Mouse (Mus musculus) kidney, embryonic 15.5 days (tissue): Measurements from ENCODE around the gene Tbc1d32. TPM values are rescaled to one million over a fixed set of nuclear protein-coding genes. Genes with fewer than 3 reads are reported as not detected.

Experiments
- ATAC-seq: fragments of 200-750 bp; cut with Nextera tagmentation; replicated peaks from 2 replicates; pipeline ENCODE4 v1.8.0; 2017; ENCODE audit warnings: moderate TSS enrichment; ENCODE audit not compliant: low FRiP score
- H3K27ac ChIP-seq: fragments of 300-500 bp; sonication (generic); 2 replicates; pipeline ENCODE4 v1.5.1; 2015; ENCODE audit warnings: mild to moderate bottlenecking, inconsistent platforms
- H3K27me3 ChIP-seq: fragments of 300-500 bp; sonication (generic); 2 replicates; pipeline ENCODE4 v1.6.1; 2015; ENCODE audit warnings: inconsistent platforms
- H3K36me3 ChIP-seq: fragments of 300-500 bp; sonication (generic); 2 replicates; pipeline ENCODE4 v1.6.1; 2015; ENCODE audit warnings: inconsistent platforms
- H3K4me1 ChIP-seq: fragments of 300-500 bp; sonication (generic); 2 replicates; pipeline ENCODE4 v1.6.1; 2015; ENCODE audit warnings: inconsistent platforms
- H3K4me2 ChIP-seq: fragments of 300-500 bp; sonication (generic); 2 replicates; pipeline ENCODE4 v1.6.1; 2015; ENCODE audit warnings: moderate library complexity, mild to moderate bottlenecking, inconsistent platforms
- H3K4me3 ChIP-seq: fragments of 300-500 bp; sonication (generic); replicated peaks from 2 replicates; pipeline ENCODE4 v1.5.1; 2015; ENCODE audit warnings: mild to moderate bottlenecking, inconsistent platforms
- H3K9ac ChIP-seq: fragments of 300-500 bp; sonication (generic); 2 replicates; pipeline ENCODE4 v1.6.1; 2015; ENCODE audit warnings: mild to moderate bottlenecking, inconsistent platforms
- H3K9me3 ChIP-seq: fragments of 300-500 bp; sonication (generic); replicated peaks from 2 replicates; pipeline ENCODE4 v1.6.1; 2016; ENCODE audit warnings: inconsistent platforms
- WGBS: fragments of 180-500 bp; shearing (Covaris S2); methylation state at CpG from one replicate; pipeline ENCODE4 v1.1.7; 2015; ENCODE audit warnings: mixed read lengths; 5-methylcytosine and 5-hydroxymethylcytosine counted together
- polyA plus RNA-seq: library from polyadenylated mRNA; unstranded; fragments of >200 nt; fragmentation: Nextera tagmentation; extraction: Ambion mirVana; gene quantifications from 2 replicates; pipeline ENCODE4 v1.2.1, GENCODE M21; 2015

Gene Tbc1d32
- polyA plus RNA-seq, 1 experiment from 2014 or later, result 4.1 TPM

DNA sequence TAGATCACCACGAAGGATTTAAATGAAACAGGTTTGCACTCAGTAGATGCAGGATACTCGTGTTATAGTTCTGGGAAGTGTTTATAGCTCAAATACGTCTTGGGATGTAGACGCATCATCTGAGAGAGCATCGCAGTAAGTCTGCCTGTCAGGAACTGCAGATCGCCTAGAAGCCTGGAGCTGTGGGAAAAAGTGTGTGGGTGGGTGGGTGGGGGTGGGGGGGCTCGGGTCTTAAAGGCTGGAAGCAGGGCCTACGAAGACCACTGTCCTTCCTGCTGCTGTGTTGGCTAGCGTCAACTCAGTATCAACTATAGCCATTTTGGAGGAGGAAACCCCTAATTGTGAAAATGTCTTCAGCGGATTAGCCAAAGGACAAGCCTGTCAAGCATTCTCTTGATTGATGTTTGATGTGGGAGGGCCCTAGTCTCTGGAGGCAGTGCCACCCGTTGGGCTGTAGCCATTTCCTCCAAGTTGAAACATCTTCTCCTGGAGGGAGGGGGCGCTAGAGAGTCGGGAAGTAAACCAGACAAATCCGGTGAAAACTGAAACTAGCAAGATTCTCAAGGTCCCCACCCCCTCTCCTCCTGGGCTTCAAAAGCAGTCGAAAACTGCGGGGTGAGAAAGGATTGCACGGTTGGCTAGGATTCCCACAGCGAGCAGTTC, 122.0 kb downstream of the Tbc1d32 start, which contains the start of gene Msl3l2:
Msl3l2 (plus strand) TSS at position 585 of the 663 bp plus-strand sequence.
- no peaks in the 10 kb centered on the region for H3K27me3 ChIP-seq
- H3K9me3 ChIP-seq, result no peaks in the 10 kb centered on the region
- WGBS, result 25% methylated on average over 18 of the region's 18 CpGs
- H3K4me2 ChIP-seq, result peak within 1 kb of the TSS; percentile 55
- peak within 1 kb of the TSS; percentile 39 for H3K4me3 ChIP-seq
- H3K36me3 ChIP-seq, result no peaks in the 10 kb centered on the region
- ATAC-seq, result peak; percentile 91
- peak within 1 kb of the TSS; percentile 43 for H3K9ac ChIP-seq
- 0 out of 2 replicates have a peak, but pooled peaks cover 5% of the 10 kb centered on the region for H3K4me1 ChIP-seq
- peak within 1 kb of the TSS; percentile 37; the same call in 1 of the 2 replicates for H3K27ac ChIP-seq

DNA sequence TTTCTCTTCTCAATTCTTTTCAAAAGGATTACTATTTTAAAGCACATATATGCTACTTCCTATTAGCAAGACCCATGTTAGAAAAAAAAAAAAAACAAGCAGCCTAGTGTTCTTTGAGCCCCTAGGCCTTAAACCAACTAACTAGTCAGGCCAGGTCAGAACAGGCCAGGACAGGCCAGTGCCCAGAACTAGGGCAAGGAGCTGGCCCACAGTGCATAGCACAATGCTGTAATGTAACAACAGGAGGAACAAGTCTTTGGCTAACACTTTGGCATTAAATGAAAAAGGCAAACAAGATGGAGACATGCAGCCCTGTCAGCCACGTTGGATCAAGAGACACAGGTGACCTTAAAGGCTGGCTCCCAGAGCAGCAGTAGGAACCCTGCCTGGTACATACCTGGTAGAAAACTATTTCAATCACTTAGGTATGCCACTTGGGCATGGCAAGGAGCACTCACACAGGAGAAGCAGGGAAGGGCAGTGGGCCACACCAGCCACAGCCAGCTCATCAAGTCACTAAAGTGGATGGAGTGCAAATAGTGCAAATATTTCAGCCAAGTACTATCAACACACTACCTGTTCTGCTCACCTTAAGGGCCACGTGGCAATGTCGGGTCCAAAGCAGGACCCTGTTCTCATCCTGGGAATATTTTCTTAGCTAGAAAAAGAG, 128.7 kb downstream of the Tbc1d32 start:
- Histone ChIP-seq H3K27me3 (no peaks in the 10 kb centered on the region), H3K4me1 (no peaks in the 10 kb centered on the region), H3K36me3 (no peaks in the 10 kb centered on the region), H3K4me2 (no peak overlapping the region), H3K9me3 (no peaks in the 10 kb centered on the region), H3K9ac (no peak overlapping the region), H3K4me3 (no peak overlapping the region), H3K27ac (no peak overlapping the region)
- WGBS, result 87% methylated on average over 3 of the region's 3 CpGs
- no peak for ATAC-seq

DNA sequence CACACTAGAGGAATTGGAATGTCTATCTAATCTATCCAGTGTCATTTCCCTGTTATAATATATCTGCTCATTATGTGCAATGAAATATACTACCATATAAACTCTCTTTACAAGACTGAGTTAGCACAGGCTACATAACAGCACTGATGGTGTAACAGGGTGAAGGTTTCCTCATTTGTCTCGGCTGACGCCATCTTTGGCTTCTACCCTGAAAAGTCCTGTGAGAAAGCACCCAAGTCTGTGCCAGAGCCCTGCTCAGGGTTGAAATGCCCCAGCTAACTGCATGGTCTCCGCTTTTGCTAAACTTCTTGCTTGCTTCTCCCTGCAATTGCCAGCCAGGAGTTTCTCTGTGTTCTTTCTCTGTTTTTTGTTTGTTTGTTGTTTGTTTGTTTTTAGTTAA, 129.4 kb downstream of the Tbc1d32 start:
- 90% methylated on average over 3 of the region's 3 CpGs for WGBS
- Histone ChIP-seq H3K4me2 (no peak overlapping the region), H3K4me3 (no peak overlapping the region), H3K9ac (no peak overlapping the region), H3K27me3 (no peaks in the 10 kb centered on the region), H3K9me3 (no peaks in the 10 kb centered on the region), H3K27ac (no peak overlapping the region), H3K4me1 (no peaks in the 10 kb centered on the region), H3K36me3 (no peaks in the 10 kb centered on the region)
- ATAC-seq, result no peak

DNA sequence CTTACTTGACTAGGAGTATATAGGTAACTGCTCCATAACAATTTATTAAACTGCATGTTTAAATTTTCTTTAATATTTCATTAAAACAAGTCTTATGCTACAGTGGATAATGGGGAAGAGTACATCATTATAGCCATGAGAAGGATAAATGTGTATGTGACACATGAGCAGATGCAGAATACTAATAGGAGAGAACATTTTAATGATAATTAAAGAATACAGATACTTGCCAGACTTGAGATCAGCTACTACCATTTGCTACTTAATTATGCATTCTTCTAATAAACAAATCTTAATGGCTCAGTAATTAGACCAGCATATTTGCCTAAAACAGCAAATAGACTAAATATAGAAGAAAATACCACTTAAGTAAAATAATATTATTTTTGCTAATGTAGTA, 131.7 kb downstream of the Tbc1d32 start:
- H3K9ac ChIP-seq, result no peak overlapping the region
- H3K4me3 ChIP-seq, result no peak overlapping the region
- H3K36me3 ChIP-seq, result no peaks in the 10 kb centered on the region
- no peak overlapping the region for H3K27ac ChIP-seq
- H3K27me3 ChIP-seq, result no peaks in the 10 kb centered on the region
- no peaks in the 10 kb centered on the region for H3K9me3 ChIP-seq
- ATAC-seq, result no peak
- H3K4me1 ChIP-seq, result no peaks in the 10 kb centered on the region
- no peak overlapping the region for H3K4me2 ChIP-seq

DNA sequence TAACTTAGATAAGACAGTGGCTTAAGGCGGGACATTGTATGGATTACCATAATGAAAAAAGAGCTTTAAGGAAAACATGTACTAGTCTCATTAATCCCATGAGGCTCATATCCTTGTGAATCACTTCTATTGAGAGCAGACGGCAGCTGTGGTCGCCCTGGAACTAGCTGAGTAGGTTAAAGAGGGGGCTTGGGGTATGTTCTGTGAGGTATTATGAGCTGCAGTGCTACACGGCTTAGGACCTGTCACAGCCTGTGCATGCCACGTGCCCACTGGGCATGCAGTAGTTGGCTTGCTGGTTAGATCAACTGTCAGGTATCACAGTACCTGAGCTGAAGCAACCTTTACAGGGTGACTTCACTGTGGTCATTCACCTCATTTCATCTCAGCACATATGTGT, 133.9 kb downstream of the Tbc1d32 start:
- WGBS, result 83% methylated on average over 5 of the region's 5 CpGs
- no peaks in the 10 kb centered on the region for H3K4me1 ChIP-seq
- H3K27ac ChIP-seq, result no peak overlapping the region
- no peaks in the 10 kb centered on the region for H3K9me3 ChIP-seq
- no peak overlapping the region for H3K4me2 ChIP-seq
- no peak overlapping the region for H3K9ac ChIP-seq
- no peaks in the 10 kb centered on the region for H3K27me3 ChIP-seq
- no peaks in the 10 kb centered on the region for H3K36me3 ChIP-seq
- no peak overlapping the region for H3K4me3 ChIP-seq
- ATAC-seq, result no peak

DNA sequence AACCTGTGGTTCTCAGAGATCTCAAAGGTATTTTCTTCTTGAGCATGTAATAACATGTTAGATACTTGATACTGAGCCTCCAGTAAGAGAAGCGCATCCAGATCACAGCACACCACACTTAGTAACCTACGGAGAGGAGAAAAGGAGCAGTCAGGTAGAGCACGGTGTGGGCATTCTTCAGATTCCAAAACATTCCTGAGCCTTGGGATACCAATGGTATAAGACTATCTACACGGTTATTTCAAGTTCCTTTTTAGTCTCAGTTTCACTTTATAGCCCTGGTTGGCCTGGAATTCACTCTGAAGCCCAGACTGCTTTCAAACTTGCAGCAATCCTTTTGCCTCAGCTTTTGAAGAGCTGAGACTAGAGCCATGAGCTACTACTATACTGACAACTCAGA, 138.8 kb downstream of the Tbc1d32 start:
- no peak overlapping the region for H3K27ac ChIP-seq
- 87% methylated on average over 4 of the region's 4 CpGs for WGBS
- H3K4me3 ChIP-seq, result no peak overlapping the region
- no peaks in the 10 kb centered on the region for H3K36me3 ChIP-seq
- no peaks in the 10 kb centered on the region for H3K27me3 ChIP-seq
- no peak for ATAC-seq
- H3K4me1 ChIP-seq, result no peaks in the 10 kb centered on the region
- no peak overlapping the region for H3K4me2 ChIP-seq
- H3K9me3 ChIP-seq, result no peaks in the 10 kb centered on the region
- H3K9ac ChIP-seq, result no peak overlapping the region

DNA sequence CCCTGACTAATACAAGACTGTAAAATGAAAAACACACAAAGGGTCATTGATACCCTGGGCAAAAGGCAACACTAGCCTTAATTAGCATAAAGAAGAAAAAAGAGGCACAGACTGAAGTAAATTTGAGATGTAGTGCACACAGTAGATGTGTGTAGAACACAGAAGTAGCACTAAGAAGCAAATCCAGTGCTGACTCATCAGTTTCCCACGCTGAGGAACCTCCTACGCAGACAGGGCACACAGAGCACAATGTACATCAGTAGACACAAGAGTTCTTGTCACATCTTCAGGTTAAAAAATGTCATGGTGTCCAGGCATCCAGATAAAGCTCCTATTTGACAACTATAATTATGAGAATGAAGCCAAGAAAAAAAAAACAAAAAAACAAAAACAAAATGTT, 165.7 kb downstream of the Tbc1d32 start:
- Histone ChIP-seq H3K4me1 (no peaks in the 10 kb centered on the region), H3K27me3 (no peaks in the 10 kb centered on the region), H3K9me3 (no peaks in the 10 kb centered on the region), H3K27ac (no peak overlapping the region), H3K9ac (no peak overlapping the region), H3K36me3 (no peaks in the 10 kb centered on the region), H3K4me2 (no peak overlapping the region), H3K4me3 (no peak overlapping the region)
- no peak for ATAC-seq
- WGBS, result 89% methylated on average over 2 of the region's 2 CpGs

DNA sequence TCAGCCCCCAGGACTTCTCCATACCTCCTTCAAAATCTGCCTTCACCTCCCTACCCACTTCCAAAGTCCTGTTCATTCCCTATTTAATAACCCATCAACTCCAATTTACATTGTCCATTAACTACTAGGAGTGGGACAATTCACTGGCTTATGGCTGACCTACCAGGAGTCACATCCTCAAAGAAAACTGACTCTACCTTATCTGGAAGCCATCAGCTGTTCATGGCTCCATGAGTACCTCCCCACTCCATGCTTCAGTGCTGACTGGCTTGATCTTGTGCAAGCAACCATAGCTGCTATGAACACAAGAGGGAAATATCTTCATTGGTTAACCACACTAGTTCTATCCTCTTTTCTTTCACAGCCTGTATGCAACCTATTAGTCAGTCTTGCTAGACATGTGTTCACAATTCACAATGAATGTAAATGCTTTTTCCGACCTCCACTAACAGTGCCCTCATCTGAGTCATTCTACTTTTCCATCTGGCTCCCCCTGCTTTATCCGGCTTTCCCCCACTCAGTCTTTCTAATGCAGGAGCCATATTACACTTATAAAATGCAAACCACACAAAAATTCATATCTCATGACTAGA, 167.2 kb downstream of the Tbc1d32 start:
- H3K9ac ChIP-seq, result no peak overlapping the region
- H3K27me3 ChIP-seq, result no peaks in the 10 kb centered on the region
- no peaks in the 10 kb centered on the region for H3K4me1 ChIP-seq
- no peak overlapping the region for H3K27ac ChIP-seq
- H3K4me2 ChIP-seq, result no peak overlapping the region
- no peaks in the 10 kb centered on the region for H3K36me3 ChIP-seq
- ATAC-seq, result peak; percentile 91
- no peak overlapping the region for H3K4me3 ChIP-seq
- 87% methylated on average over 2 of the region's 2 CpGs for WGBS
- H3K9me3 ChIP-seq, result no peaks in the 10 kb centered on the region

DNA sequence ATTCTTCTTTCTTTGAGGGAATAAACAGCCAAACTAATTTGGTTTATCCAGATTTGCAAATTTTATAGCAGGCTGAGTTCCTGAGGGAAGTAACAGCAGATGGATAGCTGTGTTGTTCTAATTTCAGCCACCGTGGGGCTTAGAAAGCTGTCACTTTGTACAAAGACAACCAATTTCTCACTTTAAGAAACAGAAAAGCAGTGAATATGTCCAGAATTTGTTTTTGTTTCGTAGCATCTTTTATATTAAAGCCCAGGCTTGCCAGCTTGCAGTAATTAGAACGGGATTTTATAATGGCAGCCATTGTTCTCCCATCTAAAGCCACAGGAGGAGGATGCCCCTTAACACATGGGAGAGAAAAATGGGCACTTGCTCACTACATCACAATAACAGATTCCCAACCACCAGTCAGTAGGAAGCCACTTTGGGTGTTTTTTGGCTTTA, 169.5 kb downstream of the Tbc1d32 start:
- WGBS, result 69% methylated on average over 3 of the region's 3 CpGs
- H3K27me3 ChIP-seq, result no peaks in the 10 kb centered on the region
- no peaks in the 10 kb centered on the region for H3K9me3 ChIP-seq
- H3K27ac ChIP-seq, result no peak overlapping the region
- no peaks in the 10 kb centered on the region for H3K36me3 ChIP-seq
- no peak overlapping the region for H3K4me2 ChIP-seq
- no peak for ATAC-seq
- no peak overlapping the region for H3K9ac ChIP-seq
- no peak overlapping the region for H3K4me3 ChIP-seq
- H3K4me1 ChIP-seq, result no peaks in the 10 kb centered on the region

DNA sequence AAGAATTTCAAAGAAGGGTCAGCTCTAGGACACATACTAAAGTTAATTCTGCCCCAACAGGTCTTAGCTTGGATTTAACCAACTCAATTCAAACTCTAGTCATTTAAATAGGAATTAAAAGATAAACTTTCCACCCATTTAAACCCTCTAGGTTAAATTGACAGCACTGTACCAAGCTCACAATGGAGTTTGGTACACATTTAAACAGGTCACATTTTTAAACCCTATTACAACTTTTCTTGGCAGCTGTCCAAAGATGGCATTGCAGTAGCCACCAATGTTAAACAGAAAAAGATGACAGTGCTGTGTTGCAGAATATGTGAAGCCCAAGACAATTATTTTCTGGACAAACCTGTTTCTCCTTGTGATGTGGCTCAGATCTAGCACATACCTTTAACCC, 203.1 kb downstream of the Tbc1d32 start:
- Histone ChIP-seq H3K4me3 (no peak overlapping the region), H3K9ac (no peak overlapping the region), H3K27ac (no peak overlapping the region), H3K4me1 (no peaks in the 10 kb centered on the region), H3K36me3 (no peaks in the 10 kb centered on the region), H3K27me3 (no peaks in the 10 kb centered on the region), H3K4me2 (no peak overlapping the region), H3K9me3 (no peaks in the 10 kb centered on the region)
- no peak for ATAC-seq

DNA sequence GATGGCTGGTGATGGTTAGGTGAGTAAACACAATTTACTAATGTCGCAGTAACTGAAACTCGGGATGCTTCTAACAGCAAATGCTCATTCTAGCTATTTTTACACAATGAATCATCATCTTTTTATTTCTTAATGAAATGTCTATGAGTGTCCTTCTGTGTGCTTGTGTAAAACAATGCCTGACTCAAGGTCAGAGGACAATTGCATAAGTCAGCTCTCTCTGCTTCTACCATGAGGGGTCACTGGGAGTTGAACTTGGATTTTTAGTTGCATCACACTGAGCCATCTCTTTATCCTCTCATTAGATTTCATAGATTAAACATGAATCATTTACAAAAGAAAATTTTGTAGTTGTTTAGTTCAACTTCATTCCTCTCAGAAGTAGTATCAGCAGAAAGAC, 203.9 kb downstream of the Tbc1d32 start:
- Histone ChIP-seq H3K36me3 (no peaks in the 10 kb centered on the region), H3K27ac (no peak overlapping the region), H3K9ac (no peak overlapping the region), H3K9me3 (no peaks in the 10 kb centered on the region), H3K4me3 (no peak overlapping the region), H3K27me3 (no peaks in the 10 kb centered on the region), H3K4me1 (no peaks in the 10 kb centered on the region), H3K4me2 (no peak overlapping the region)
- 95% methylated on average over 2 of the region's 2 CpGs for WGBS
- no peak for ATAC-seq

DNA sequence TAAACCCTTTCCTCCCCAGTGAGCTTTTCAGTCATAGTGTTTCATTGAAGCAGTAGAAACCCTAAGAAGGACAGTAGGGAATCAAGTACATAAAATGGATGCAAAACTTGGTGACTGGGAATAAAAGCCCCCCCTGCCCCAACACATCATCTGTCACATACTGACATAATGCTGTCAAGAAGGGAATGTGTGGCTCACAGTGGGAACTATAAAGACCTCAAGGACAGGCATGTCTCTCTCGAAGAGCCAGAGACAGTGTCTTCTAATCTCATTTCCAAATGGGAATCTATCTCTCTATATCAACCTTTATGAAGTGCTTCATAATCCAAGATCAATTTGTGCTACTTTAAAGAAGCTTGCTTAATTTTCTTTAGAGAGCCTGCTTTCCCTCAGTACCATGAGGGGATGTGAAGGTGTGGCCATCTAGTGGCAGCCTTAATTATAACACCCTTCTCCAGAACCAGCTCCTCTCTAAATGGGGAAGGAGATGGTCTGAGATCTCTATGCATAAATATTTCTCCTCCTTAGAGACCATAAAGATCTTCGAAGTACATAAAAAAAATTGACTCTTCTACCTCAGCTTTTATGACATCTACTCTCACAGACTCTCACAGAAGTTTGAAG, 248.5 kb downstream of the Tbc1d32 start:
- WGBS, result 18% methylated on average over 2 of the region's 2 CpGs
- Histone ChIP-seq H3K9ac (no peak overlapping the region), H3K4me2 (no peak overlapping the region), H3K27ac (no peak overlapping the region), H3K4me1 (no peaks in the 10 kb centered on the region), H3K27me3 (no peaks in the 10 kb centered on the region), H3K9me3 (no peaks in the 10 kb centered on the region), H3K36me3 (no peaks in the 10 kb centered on the region), H3K4me3 (no peak overlapping the region)
- ATAC-seq, result peak; percentile 85
